Mouse (Mus musculus): ENCODE data around the gene Desi1. TPM values are rescaled to one million over a fixed set of nuclear protein-coding genes. Genes with fewer than 3 reads are reported as not detected.

Gene Desi1
- polyA plus RNA-seq, 1 experiment = 53.6 TPM

DNA sequence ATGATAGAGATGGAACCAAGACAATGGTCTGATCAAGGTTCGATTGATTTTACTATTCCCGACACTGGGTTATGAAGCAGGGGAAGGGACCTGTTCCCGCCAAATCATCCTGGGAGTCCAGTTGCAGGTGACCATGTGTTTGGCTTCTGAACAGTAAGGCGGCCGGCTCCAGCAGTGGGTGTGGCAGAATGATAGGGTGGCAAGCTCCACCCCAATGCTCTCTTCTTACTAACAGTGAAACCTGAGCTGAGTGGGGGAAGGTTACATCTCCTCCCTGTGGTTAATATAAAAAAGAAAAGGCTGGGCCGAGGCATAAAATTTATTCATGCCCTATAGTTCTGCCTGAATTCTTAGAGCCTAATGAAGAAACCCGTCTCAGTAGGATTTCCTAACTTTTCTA lies 64.5 kb downstream of the Desi1 start:
- Histone ChIP-seq H3K4me1 (peaks cover 20% of the 10 kb centered on the region), H3K27me3 (replicated peaks) (peaks cover 6% of the 10 kb centered on the region), H3K4me3 (replicated peaks) (no peak overlapping the region), H3K9me3 (peaks cover 4% of the 10 kb centered on the region), H3K36me3 (replicated peaks; ENCODE audit: low read length) (no peaks in the 10 kb centered on the region)
- no peak for TF ChIP-seq FLI1 (IDR thresholded peaks at IDR 0.05; ENCODE audit: low read length)

DNA sequence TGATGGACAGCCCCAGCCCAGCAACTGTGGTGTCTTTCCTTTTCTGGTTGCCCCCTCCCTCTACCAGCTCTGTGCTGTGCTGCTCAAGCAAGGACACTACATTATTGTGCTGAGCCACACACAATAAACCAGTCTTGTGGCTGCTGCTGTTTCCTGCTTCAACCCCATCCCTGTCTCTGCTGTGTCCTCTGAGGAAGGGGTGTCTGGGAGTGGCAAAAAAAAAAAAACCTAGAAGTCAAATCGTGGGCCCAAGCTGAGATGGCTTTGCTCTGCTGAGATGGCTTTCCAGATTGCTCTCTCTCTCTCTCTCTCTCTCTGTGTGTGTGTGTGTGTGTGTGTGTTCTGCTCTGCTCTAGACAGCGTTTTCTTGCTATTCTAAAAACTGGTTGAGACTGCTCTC lies 65.2 kb downstream of the Desi1 start:
- TF ChIP-seq GATA1 (IDR thresholded peaks at IDR 0.05; ENCODE audit: borderline replicate concordance, low read length) (no peak), FLI1 (IDR thresholded peaks at IDR 0.05; ENCODE audit: low read length) (no peak)
- H3K9me3 ChIP-seq = peaks cover 4% of the 10 kb centered on the region
- peaks cover 20% of the 10 kb centered on the region for H3K4me1 ChIP-seq
- H3K27me3 ChIP-seq (replicated peaks) = peaks cover 6% of the 10 kb centered on the region
- H3K4me3 ChIP-seq (replicated peaks) = no peak overlapping the region
- no peaks in the 10 kb centered on the region for H3K36me3 ChIP-seq (replicated peaks; ENCODE audit: low read length)

DNA sequence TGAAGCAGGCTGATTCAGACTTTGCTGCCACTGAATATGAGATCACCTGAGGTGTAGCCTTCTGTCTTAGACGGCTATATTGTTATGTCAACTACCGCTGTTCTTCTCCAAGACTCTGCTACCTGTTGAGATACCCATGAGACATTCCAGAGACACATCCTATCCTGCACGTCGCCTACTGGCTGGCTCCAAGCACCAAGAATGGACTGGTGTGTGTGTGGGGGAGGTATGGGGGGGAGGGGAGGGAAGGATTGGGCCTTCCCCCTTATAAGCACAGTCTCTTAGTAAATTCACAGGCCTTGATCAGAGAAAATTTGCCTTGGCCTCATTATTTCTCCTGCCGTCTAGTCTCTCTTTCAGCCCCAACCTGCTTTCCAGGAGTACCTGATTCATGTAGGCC lies 65.8 kb downstream of the Desi1 start:
- peaks cover 20% of the 10 kb centered on the region for H3K4me1 ChIP-seq

DNA sequence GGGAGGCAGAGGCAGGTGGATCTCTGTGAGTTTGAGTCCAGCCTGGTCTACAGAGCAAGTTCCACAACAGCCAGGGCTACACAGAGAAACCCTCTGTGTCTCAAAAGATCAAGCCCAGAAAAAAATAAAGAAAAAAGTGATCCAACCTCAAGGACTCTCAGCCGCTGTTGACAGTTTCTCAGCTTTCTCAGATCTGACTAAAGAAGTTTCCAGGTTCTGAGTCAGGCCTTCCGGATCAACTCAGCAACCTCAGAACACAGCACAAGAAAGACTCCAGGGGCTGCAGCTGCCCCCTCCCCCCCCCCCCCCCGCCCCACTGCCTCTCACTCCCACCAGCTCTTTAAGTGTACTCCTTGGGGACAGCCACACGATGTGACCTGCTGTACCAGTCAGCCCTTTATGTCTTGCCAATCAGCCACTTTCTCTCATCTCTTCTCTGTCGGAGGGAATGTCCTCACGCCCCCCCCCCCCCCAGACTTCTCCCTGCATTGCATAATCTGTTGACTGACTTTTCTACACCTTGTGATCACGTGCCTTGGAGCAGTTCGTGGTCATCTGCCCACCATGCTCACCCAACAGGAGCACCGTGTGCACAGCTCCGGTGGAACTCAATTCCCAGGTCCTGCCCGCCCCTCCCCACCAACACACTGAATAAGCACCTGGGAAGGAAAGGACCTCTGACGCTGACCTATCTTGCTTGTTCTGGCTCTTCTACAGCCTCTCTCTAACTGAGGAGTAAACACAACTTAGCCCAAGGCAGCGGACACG lies 67.4 kb downstream of the Desi1 start:
- TF ChIP-seq FLI1 (IDR thresholded peaks at IDR 0.05; ENCODE audit: low read length) (no peak), GATA1 (IDR thresholded peaks at IDR 0.05; ENCODE audit: borderline replicate concordance, low read length) (no peak)
- Histone ChIP-seq H3K4me1 (peaks cover 20% of the 10 kb centered on the region), H3K9me3 (no peaks in the 10 kb centered on the region), H3K4me3 (replicated peaks) (no peak overlapping the region), H3K27me3 (replicated peaks) (peaks cover 6% of the 10 kb centered on the region), H3K36me3 (replicated peaks; ENCODE audit: low read length) (no peaks in the 10 kb centered on the region)

More for the DNA sequence above, 65.8 kb downstream of the Desi1 start:
- no peak overlapping the region for H3K4me3 ChIP-seq (replicated peaks)
- H3K9me3 ChIP-seq = peaks cover 4% of the 10 kb centered on the region
- H3K27me3 ChIP-seq (replicated peaks) = peaks cover 6% of the 10 kb centered on the region
- no peak for TF ChIP-seq FLI1 (IDR thresholded peaks at IDR 0.05; ENCODE audit: low read length)
- no peak for TF ChIP-seq GATA1 (IDR thresholded peaks at IDR 0.05; ENCODE audit: borderline replicate concordance, low read length)
- H3K36me3 ChIP-seq (replicated peaks; ENCODE audit: low read length) = no peaks in the 10 kb centered on the region

DNA sequence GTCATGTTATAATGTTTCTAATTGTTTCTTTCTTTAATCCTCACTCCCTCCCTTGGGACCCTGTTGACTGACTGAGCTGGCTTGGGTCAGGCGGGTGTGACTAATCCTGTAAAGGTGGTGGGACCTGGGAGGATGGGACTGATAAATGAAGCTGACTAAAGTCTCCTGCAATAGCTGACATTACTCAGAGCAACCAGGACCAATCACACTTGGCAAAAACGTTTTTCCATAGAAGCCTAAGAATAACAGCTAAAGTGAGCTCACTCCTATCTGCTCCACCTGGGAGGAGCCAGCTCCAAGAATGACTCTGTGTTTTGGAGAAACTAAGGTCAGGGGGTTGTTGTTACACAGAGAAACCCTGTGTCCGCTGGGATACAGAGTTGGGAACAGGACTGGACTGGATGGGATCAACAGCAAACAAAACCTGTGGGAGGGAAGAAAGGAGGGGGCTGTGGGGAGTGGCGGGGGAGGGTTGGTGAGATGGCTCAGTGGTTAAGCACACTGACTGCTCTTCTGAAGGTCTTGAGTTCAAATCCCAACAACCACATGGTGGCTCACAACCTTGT lies 68.6 kb downstream of the Desi1 start:
- TF ChIP-seq GATA1 (IDR thresholded peaks at IDR 0.05; ENCODE audit: borderline replicate concordance, low read length) (no peak), FLI1 (IDR thresholded peaks at IDR 0.05; ENCODE audit: low read length) (no peak)
- Histone ChIP-seq H3K36me3 (replicated peaks; ENCODE audit: low read length) (no peaks in the 10 kb centered on the region), H3K4me1 (peaks cover 25% of the 10 kb centered on the region), H3K4me3 (replicated peaks) (no peak overlapping the region), H3K27me3 (replicated peaks) (peaks cover 6% of the 10 kb centered on the region), H3K9me3 (no peaks in the 10 kb centered on the region)

DNA sequence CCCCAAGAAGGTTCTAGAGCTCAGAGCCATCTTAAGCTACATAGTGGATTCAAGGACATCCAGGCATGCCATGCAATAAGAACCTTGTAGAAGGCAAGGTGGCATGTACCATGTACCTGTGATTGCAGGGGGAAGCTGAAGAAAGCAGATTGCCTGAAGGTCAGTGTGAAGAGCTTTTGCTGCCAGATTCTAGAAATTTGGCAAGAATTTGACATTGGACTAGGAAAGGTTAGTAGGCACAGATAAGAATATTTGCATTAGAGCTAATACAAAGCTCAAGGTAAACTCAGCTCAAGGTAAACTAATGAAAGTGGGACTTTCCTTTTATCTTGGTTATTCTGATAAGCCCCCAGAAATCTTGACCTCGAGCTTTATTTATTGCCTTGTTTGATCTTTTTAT lies 69.4 kb downstream of the Desi1 start:
- Histone ChIP-seq H3K4me1 (peaks cover 33% of the 10 kb centered on the region), H3K27me3 (replicated peaks) (peaks cover 6% of the 10 kb centered on the region), H3K4me3 (replicated peaks) (no peak overlapping the region), H3K36me3 (replicated peaks; ENCODE audit: low read length) (no peaks in the 10 kb centered on the region), H3K9me3 (no peaks in the 10 kb centered on the region)
- TF ChIP-seq FLI1 (IDR thresholded peaks at IDR 0.05; ENCODE audit: low read length) (no peak), GATA1 (IDR thresholded peaks at IDR 0.05; ENCODE audit: borderline replicate concordance, low read length) (no peak)

DNA sequence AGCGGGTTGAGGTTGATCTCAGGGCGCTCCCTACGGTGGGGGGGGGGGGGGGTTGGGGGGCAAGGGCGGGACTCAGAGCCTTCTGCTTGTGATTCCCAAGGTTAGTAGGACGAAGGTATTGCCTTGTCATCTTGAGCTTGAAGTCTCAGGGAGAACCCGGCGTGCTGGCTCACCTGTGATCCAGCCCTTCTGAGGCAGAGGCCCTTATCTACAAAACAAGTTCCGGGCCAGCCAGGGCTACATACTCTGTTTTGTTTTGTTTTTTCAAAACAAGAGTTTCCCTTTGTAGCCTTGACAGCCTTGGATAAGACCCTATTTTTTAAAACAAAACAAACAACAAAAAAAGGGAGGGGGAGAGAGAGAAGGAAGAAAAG lies 72.6 kb downstream of the Desi1 start:
- Histone ChIP-seq H3K9me3 (no peaks in the 10 kb centered on the region), H3K4me1 (peaks cover 34% of the 10 kb centered on the region), H3K4me3 (replicated peaks) (peak overlapping the region; percentile 98), H3K27me3 (replicated peaks) (no peaks in the 10 kb centered on the region), H3K36me3 (replicated peaks; ENCODE audit: low read length) (peaks cover 17% of the 10 kb centered on the region)
- TF ChIP-seq FLI1 (IDR thresholded peaks at IDR 0.05; ENCODE audit: low read length) = no peak
- no peak for TF ChIP-seq GATA1 (IDR thresholded peaks at IDR 0.05; ENCODE audit: borderline replicate concordance, low read length)

DNA sequence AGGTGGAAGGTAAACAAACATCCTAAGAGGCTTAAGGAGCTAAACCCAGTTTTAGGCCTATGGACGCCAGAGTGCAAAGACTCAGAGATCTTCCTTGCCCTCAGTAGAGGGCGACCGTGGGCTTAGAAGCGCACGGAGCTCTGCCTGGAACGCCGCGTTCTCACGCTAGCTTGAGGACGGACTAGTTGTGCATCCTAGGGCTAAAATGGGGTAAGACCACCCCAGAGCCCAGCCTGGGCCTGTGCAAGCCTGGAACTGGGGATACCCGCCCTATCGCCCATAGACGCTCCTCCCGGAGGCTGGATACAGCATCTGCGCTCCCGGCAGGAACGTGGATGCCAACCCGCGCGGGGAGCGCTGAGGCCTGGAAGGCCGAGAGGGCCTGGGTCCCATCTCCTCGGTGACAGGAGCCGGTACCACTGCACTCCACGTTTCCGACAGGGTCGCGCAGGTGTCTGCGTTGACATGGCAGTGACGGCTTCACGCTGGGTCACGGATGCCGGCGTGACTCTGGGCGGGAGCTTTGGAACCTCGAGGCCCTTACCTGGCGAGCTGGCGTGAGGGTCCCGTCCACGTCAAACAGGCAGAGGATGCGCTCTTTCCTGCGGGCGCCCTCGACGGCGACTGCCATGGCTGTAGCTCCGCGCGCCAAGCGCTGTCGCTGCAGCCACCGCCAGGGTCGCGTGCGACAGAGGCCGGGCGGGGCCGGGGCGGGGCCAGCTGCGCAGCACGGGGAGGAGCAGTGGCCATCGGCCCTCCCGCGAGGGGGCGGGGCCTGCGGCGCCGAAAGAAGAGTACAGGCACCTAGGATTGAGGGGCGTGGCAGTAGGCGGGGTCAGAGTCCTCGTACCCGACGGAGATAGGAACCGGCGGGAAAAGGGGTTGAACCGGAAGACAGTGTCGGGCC lies 73.2 kb downstream of the Desi1 start, which contains the start of gene Pmm1:
Gene Pmm1 (minus strand): TSS at position 760 of the 907 bp plus-strand sequence.
- Histone ChIP-seq H3K36me3 (replicated peaks; ENCODE audit: low read length) (peaks cover 23% of the 10 kb centered on the region), H3K27me3 (replicated peaks) (no peaks in the 10 kb centered on the region), H3K4me3 (replicated peaks) (peak within 1 kb of the TSS; percentile 98), H3K9me3 (no peaks in the 10 kb centered on the region), H3K4me1 (peaks cover 34% of the 10 kb centered on the region)
- no peak for TF ChIP-seq GATA1 (IDR thresholded peaks at IDR 0.05; ENCODE audit: borderline replicate concordance, low read length)
- no peak for TF ChIP-seq FLI1 (IDR thresholded peaks at IDR 0.05; ENCODE audit: low read length)

DNA sequence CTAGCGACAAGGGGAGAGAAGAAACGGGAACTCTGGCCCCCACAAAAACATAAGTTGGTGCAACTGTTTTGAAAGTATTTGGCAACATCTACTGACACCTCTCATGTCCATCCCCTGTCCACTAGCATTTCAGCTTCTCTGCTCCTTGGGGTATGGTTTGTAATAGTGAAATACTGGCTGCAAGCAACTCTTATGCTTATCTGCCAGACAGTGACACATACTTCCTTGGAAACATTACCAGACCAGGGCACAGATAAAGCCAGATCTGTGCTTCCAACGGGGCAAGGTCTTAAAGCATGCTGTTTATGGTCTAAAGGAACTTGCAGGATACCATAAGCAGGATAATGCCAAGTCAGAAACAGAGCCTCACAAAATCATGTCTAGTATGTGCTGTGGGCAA lies 74.8 kb downstream of the Desi1 start:
- no peaks in the 10 kb centered on the region for H3K27me3 ChIP-seq (replicated peaks)
- no peaks in the 10 kb centered on the region for H3K9me3 ChIP-seq
- H3K36me3 ChIP-seq (replicated peaks; ENCODE audit: low read length) = peaks cover 38% of the 10 kb centered on the region
- H3K4me3 ChIP-seq (replicated peaks) = no peak overlapping the region
- TF ChIP-seq FLI1 (IDR thresholded peaks at IDR 0.05; ENCODE audit: low read length) (no peak), GATA1 (IDR thresholded peaks at IDR 0.05; ENCODE audit: borderline replicate concordance, low read length) (no peak)
- peaks cover 29% of the 10 kb centered on the region for H3K4me1 ChIP-seq
